Mouse (Mus musculus) midbrain, embryonic 16.5 days (tissue): ENCODE measurements around the gene Lrrc43. TPM values are rescaled to one million over a fixed set of nuclear protein-coding genes. Genes with fewer than 3 reads are reported as not detected.

Experiments used
- ATAC-seq: fragments of 200-750 bp; cut with Nextera tagmentation; 2 replicates; pipeline ENCODE4 v1.8.0; 2017; ENCODE audit warnings: moderate TSS enrichment
- H3K27ac ChIP-seq: fragments of 300-500 bp; sonication (generic); 2 replicates; pipeline ENCODE4 v1.5.1; 2014; ENCODE audit warnings: mild to moderate bottlenecking, low read length, mixed read lengths
- H3K27me3 ChIP-seq: fragments of 300-500 bp; sonication (generic); 2 replicates; pipeline ENCODE4 v1.6.1; 2014; ENCODE audit warnings: low read depth, low read length, mixed read lengths; ENCODE audit not compliant: control insufficient read depth, insufficient read depth
- H3K36me3 ChIP-seq: fragments of 300-500 bp; sonication (generic); 2 replicates; pipeline ENCODE4 v1.6.1; 2014; ENCODE audit warnings: mild to moderate bottlenecking, low read length, moderate library complexity, mixed read lengths; ENCODE audit not compliant: control insufficient read depth, insufficient read depth
- H3K4me1 ChIP-seq: fragments of 300-500 bp; sonication (generic); 2 replicates; pipeline ENCODE4 v1.6.1; 2014; ENCODE audit warnings: mild to moderate bottlenecking, low read length, mixed read lengths; ENCODE audit not compliant: control insufficient read depth, insufficient read depth
- H3K4me2 ChIP-seq: fragments of 300-500 bp; sonication (generic); 2 replicates; pipeline ENCODE4 v1.6.1; 2014; ENCODE audit warnings: mild to moderate bottlenecking, low read length, mixed read lengths
- H3K4me3 ChIP-seq: fragments of 300-500 bp; sonication (generic); 2 replicates; pipeline ENCODE4 v1.5.1; 2014; ENCODE audit warnings: low read depth, mild to moderate bottlenecking, low read length, moderate library complexity, mixed read lengths
- H3K9ac ChIP-seq: fragments of 300-500 bp; sonication (generic); 2 replicates; pipeline ENCODE4 v1.6.1; 2014; ENCODE audit warnings: low read depth, low read length, mixed read lengths
- H3K9me3 ChIP-seq: fragments of 300-500 bp; sonication (generic); replicated peaks from 2 replicates; pipeline ENCODE4 v1.6.1; 2014; ENCODE audit warnings: mild to moderate bottlenecking, low read length, mixed read lengths; ENCODE audit not compliant: control insufficient read depth, poor library complexity, severe bottlenecking
- WGBS: fragments of 180-500 bp; shearing (Covaris S2); extraction: QIAGEN DNeasy Blood & Tissue Kit; methylation state at CpG from one replicate; pipeline ENCODE4 v1.1.7; 2014; 5-methylcytosine and 5-hydroxymethylcytosine counted together
- polyA plus RNA-seq: library from polyadenylated mRNA; unstranded; fragments of >200 nt; fragmentation: Nextera tagmentation; extraction: Ambion mirVana; gene quantifications from 2 replicates; pipeline ENCODE4 v1.2.1, GENCODE M21; 2015

The Lrrc43 gene
- polyA plus RNA-seq, 1 experiment from 2014 or later: 1.4 TPM

DNA sequence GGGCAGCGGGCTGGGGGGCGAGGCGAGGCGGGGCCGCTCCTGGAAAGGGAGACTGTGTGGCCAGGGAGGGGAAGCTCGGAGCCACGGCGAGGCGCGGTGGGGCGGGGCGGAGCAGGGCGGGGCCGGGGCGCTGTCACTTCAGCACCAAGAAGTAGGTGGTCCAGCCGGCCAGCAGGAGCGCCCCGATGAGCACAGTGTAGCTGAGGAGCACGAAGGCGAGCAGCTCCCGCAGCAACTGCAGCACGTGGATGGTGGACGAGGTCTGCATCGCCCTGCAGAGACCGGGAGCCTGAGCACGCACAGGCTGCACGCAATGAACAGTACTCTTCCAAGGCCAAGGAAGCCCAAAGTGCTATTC is 35.3 kb downstream of the Lrrc43 start:
- H3K9me3 ChIP-seq: no peaks in the 10 kb centered on the region
- peak overlapping the region; percentile 82 for H3K9ac ChIP-seq
- H3K36me3 ChIP-seq: peaks cover 8% of the 10 kb centered on the region
- H3K4me2 ChIP-seq: peak overlapping the region; percentile 91
- H3K4me3 ChIP-seq: peak overlapping the region; percentile 93
- peak; percentile 90 for ATAC-seq
- H3K27ac ChIP-seq: peak overlapping the region; percentile 61
- under 1% methylated on average over 26 of the region's 27 CpGs for WGBS
- H3K27me3 ChIP-seq: no peaks in the 10 kb centered on the region
- peaks cover 16% of the 10 kb centered on the region for H3K4me1 ChIP-seq

DNA sequence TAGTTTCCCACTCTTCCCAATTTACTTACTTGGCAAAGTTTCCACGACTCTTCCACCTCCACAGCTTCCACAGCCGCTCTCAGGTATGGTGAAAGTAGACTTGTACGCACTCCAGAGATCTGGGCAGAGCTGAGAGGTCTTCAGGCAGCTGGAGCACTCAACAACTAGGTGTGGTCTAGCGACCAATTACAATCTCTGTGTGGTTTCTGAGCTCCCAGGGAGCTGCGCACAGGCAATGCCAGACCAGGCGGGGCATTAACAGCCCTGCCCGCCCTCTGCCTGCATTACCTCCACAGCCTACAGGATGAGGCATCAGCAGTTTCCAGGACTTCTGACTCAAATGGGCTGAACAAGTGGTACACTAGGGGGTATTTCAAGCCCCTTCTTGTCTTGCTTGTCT is 36.2 kb downstream of the Lrrc43 start, which contains the start of gene Gm49027:
Gene Gm49027 (minus strand): TSS at position 208 of the 400 bp plus-strand sequence.
- Histone ChIP-seq H3K9me3 (no peaks in the 10 kb centered on the region), H3K27ac (peak within 1 kb of the TSS; percentile 61), H3K36me3 (peaks cover 17% of the 10 kb centered on the region), H3K4me2 (peak within 1 kb of the TSS; percentile 91), H3K4me1 (peaks cover 16% of the 10 kb centered on the region), H3K27me3 (no peaks in the 10 kb centered on the region), H3K9ac (peak within 1 kb of the TSS; percentile 82), H3K4me3 (peak within 1 kb of the TSS; percentile 93)
- 89% methylated on average over 7 of the region's 7 CpGs for WGBS
- no peak for ATAC-seq

- ATAC-seq: no peak
These were observed 36.9 kb downstream of the Lrrc43 start for GRCm38 (mm10) chr5:123525916-123526495.

GRCm38 (mm10) chr5:123528641-123529040 is 39.5 kb downstream of the Lrrc43 start:
- H3K9me3 ChIP-seq: no peaks in the 10 kb centered on the region
- peaks cover 39% of the 10 kb centered on the region for H3K36me3 ChIP-seq
- WGBS: 74% methylated on average over 7 of the region's 7 CpGs
- H3K27me3 ChIP-seq: no peaks in the 10 kb centered on the region
- no peak overlapping the region for H3K9ac ChIP-seq
- no peak overlapping the region for H3K4me3 ChIP-seq
- no peak overlapping the region for H3K27ac ChIP-seq
- no peak for ATAC-seq
- H3K4me2 ChIP-seq: no peak overlapping the region
- peaks cover 3% of the 10 kb centered on the region for H3K4me1 ChIP-seq

More at GRCm38 (mm10) chr5:123525916-123526495, 36.9 kb downstream of the Lrrc43 start:
- H3K36me3 ChIP-seq: peaks cover 20% of the 10 kb centered on the region
- no peaks in the 10 kb centered on the region for H3K9me3 ChIP-seq
- H3K27ac ChIP-seq: no peak overlapping the region
- no peak overlapping the region for H3K4me2 ChIP-seq
- H3K4me3 ChIP-seq: no peak overlapping the region
- peaks cover 16% of the 10 kb centered on the region for H3K4me1 ChIP-seq
- no peaks in the 10 kb centered on the region for H3K27me3 ChIP-seq
- no peak overlapping the region for H3K9ac ChIP-seq
- WGBS: 94% methylated on average over 9 of the region's 9 CpGs

DNA sequence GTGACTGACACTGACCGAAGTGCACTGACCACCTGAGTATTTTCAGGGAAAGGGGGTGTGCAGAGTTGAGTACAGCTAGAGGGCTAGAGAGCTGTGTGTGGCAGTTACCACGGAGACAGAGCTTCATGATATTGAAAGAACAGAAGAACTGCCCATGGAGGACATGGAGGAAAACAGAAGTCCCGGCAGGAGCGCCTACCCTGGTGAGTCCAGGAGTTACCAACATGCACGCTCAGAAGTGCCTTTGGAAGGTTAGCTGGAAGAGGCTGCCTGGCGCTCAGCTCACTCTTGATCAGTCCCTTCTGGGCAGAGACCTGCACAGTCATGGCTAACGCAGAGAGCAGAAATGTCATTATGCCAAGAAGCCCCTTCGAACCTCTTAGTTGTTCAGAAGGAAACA is 41.0 kb downstream of the Lrrc43 start:
- Histone ChIP-seq H3K4me1 (no peaks in the 10 kb centered on the region), H3K36me3 (peaks cover 47% of the 10 kb centered on the region), H3K4me3 (no peak overlapping the region), H3K27ac (no peak overlapping the region), H3K9ac (no peak overlapping the region), H3K9me3 (no peaks in the 10 kb centered on the region), H3K4me2 (no peak overlapping the region), H3K27me3 (no peaks in the 10 kb centered on the region)
- ATAC-seq: no peak
- 90% methylated on average over 8 of the region's 8 CpGs for WGBS

DNA sequence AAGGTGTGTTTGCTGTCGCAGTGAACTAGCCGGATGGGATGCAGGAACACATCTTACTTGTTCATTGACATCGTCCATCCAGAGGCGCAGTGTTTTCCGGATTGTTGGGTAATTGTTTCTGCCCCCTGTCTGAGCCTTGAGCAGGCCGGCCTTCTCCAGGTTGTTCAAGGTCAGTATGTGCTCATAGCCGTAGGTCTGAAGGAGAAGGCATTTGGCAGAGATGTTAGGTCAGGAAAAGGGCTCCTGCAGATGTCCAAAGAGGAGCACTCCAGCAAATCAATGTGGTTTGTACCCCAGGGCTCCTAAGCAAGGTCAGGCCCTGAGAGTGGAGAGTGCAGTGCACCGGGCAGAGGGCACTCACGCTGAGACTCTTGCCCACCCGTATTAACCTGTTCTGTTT is 44.7 kb downstream of the Lrrc43 start:
- peaks cover 56% of the 10 kb centered on the region for H3K36me3 ChIP-seq
- H3K4me2 ChIP-seq: no peak overlapping the region
- no peak for ATAC-seq
- H3K4me3 ChIP-seq: no peak overlapping the region
- H3K27me3 ChIP-seq: no peaks in the 10 kb centered on the region
- H3K9me3 ChIP-seq: no peaks in the 10 kb centered on the region
- no peak overlapping the region for H3K9ac ChIP-seq
- no peaks in the 10 kb centered on the region for H3K4me1 ChIP-seq
- H3K27ac ChIP-seq: no peak overlapping the region
- 95% methylated on average over 10 of the region's 10 CpGs for WGBS

GRCm38 (mm10) chr5:123555693-123556092 is 66.6 kb downstream of the Lrrc43 start:
- Histone ChIP-seq H3K36me3 (peaks cover 21% of the 10 kb centered on the region), H3K27me3 (no peaks in the 10 kb centered on the region), H3K4me2 (no peak overlapping the region), H3K27ac (no peak overlapping the region), H3K9ac (no peak overlapping the region), H3K4me3 (no peak overlapping the region), H3K9me3 (no peaks in the 10 kb centered on the region), H3K4me1 (no peaks in the 10 kb centered on the region)
- 91% methylated on average over 7 of the region's 7 CpGs for WGBS
- ATAC-seq: no peak

GRCm38 (mm10) chr5:123556451-123556850 is 67.3 kb downstream of the Lrrc43 start:
- no peak for ATAC-seq
- H3K4me2 ChIP-seq: no peak overlapping the region
- H3K9ac ChIP-seq: no peak overlapping the region
- 61% methylated on average over 2 of the region's 2 CpGs for WGBS
- H3K27ac ChIP-seq: no peak overlapping the region
- no peaks in the 10 kb centered on the region for H3K9me3 ChIP-seq
- no peaks in the 10 kb centered on the region for H3K27me3 ChIP-seq
- H3K4me3 ChIP-seq: no peak overlapping the region
- H3K4me1 ChIP-seq: no peaks in the 10 kb centered on the region
- peaks cover 21% of the 10 kb centered on the region for H3K36me3 ChIP-seq
